ENCODE assay signal across 17 mouse cellular contexts in genomic region chr2:68463801-68464200, GRCm38 (mm10).
"Had no signal": no experiment of that assay in that cellular context is flagged by ENCODE, and none has a peak within 500 bp of the region (broad histone marks: within the 10 kb centered on the region; RNA-seq: fewer than 3 reads in every experiment).

No protein-coding gene starts in this region.

- H3K36me3 ChIP-seq: liver, embryonic 13.5 days had no signal

- DNase-seq: kidney, postnatal 10 days; kidney, postnatal 36 days; layer of hippocampus, postnatal 36 days; liver, embryonic 13.5 days; lung, adult 2 months; lung, postnatal 14 days; lung, postnatal 4 days; retina, postnatal 1 day; right cerebral cortex, postnatal 25 days; spleen, adult 18-20 months; thymus, postnatal 25 days had no signal

- H3K27ac ChIP-seq: left cerebral cortex, adult 2 months; liver, embryonic 13.5 days; midbrain, embryonic 12.5 days; neural tube, embryonic 13.5 days; stomach, embryonic 15.5 days had no signal

- H3K9me3 ChIP-seq: liver, embryonic 13.5 days; midbrain, embryonic 12.5 days; stomach, embryonic 15.5 days had no signal

- H3K27me3 ChIP-seq: midbrain, embryonic 12.5 days; neural tube, embryonic 13.5 days; stomach, embryonic 15.5 days had no signal

- H3K4me3 ChIP-seq: left cerebral cortex, adult 2 months; liver, embryonic 13.5 days; midbrain, embryonic 12.5 days; myocyte; neural tube, embryonic 13.5 days; stomach, embryonic 15.5 days had no signal

- H3K9ac ChIP-seq: liver, embryonic 13.5 days; midbrain, embryonic 12.5 days; neural tube, embryonic 13.5 days; stomach, embryonic 15.5 days had no signal

- ATAC-seq: midbrain, embryonic 16.5 days had no signal

- H3K4me2 ChIP-seq: liver, embryonic 13.5 days; midbrain, embryonic 12.5 days; neural tube, embryonic 13.5 days; stomach, embryonic 15.5 days had no signal
